Comparison of ENCODE assay signal across 17 mouse cellular contexts in genomic region chr10:123346301-123346700, GRCm38 (mm10).
"Had no signal": no experiment of that assay in that cellular context is flagged by ENCODE, and none has a peak within 500 bp of the region (broad histone marks: within the 10 kb centered on the region; RNA-seq: fewer than 3 reads in every experiment).

No protein-coding gene starts in this region.

- H3K36me3 ChIP-seq: lung, embryonic 15.5 days; midbrain, embryonic 13.5 days; midbrain, embryonic 15.5 days; neural tube, embryonic 12.5 days; stomach, embryonic 15.5 days had no signal

- H3K4me2 ChIP-seq: lung, embryonic 15.5 days; midbrain, embryonic 11.5 days; midbrain, embryonic 13.5 days; midbrain, embryonic 15.5 days; neural tube, embryonic 12.5 days; stomach, embryonic 15.5 days had no signal

- ATAC-seq: lung, postnatal 0 days; midbrain, embryonic 13.5 days; midbrain, embryonic 15.5 days had no signal

- DNase-seq: lung, adult 2 months; lung, postnatal 14 days; lung, postnatal 36 days; right cerebral cortex, postnatal 14 days; thymus, adult 2 months; thymus, postnatal 25 days; thymus, postnatal 4 days had no signal

- H3K4me1 ChIP-seq: lung, embryonic 15.5 days; megakaryocyte, embryonic 14.5 days; neural tube, embryonic 12.5 days; stomach, embryonic 15.5 days had no signal

- H3K9ac ChIP-seq: lung, embryonic 15.5 days; midbrain, embryonic 13.5 days; midbrain, embryonic 15.5 days; neural tube, embryonic 12.5 days; stomach, embryonic 15.5 days had no signal

- H3K27me3 ChIP-seq: lung, embryonic 15.5 days; megakaryocyte, embryonic 14.5 days; midbrain, embryonic 13.5 days; midbrain, embryonic 15.5 days; neural tube, embryonic 12.5 days; stomach, embryonic 15.5 days had no signal

- H3K27ac ChIP-seq: lung, embryonic 15.5 days; macrophage; midbrain, embryonic 13.5 days; midbrain, embryonic 15.5 days; neural tube, embryonic 12.5 days; stomach, embryonic 15.5 days; stomach, postnatal 0 days had no signal

- H3K4me3 ChIP-seq: lung, embryonic 15.5 days; megakaryocyte, embryonic 14.5 days; midbrain, embryonic 13.5 days; midbrain, embryonic 15.5 days; neural tube, embryonic 12.5 days; stomach, embryonic 15.5 days had no signal

- H3K9me3 ChIP-seq: lung, embryonic 15.5 days; midbrain, embryonic 13.5 days; midbrain, embryonic 15.5 days; neural tube, embryonic 12.5 days; stomach, embryonic 15.5 days had no signal
